ENCODE assay signal across 14 mouse cellular contexts in genomic region chr11:107125011-107125410, GRCm38 (mm10). TPM values are rescaled to one million over a fixed set of nuclear protein-coding genes. Genes with fewer than 3 reads are reported as not detected.
DNase-seq lines count a peak whose midpoint lies in the region; ATAC-seq lines count a peak whose summit lies in the region.
"Had no signal": no experiment of that assay in that cellular context is flagged by ENCODE, and none has a peak within 500 bp of the region (broad histone marks: within the 10 kb centered on the region; RNA-seq: fewer than 3 reads in every experiment).

No protein-coding gene starts in this region.

- no peaks in the 10 kb centered on the region for H3K9me3 ChIP-seq in kidney, embryonic 15.5 days (replicated peaks)
- H3K9me3 ChIP-seq in midbrain, embryonic 16.5 days (replicated peaks; ENCODE audit: control insufficient read depth, low read length, poor library complexity, severe bottlenecking) = no peaks in the 10 kb centered on the region
- no peaks in the 10 kb centered on the region for H3K9me3 ChIP-seq in midbrain, embryonic 13.5 days
- no peaks in the 10 kb centered on the region for H3K9me3 ChIP-seq in stomach, embryonic 16.5 days (replicated peaks; ENCODE audit: control insufficient read depth, low read length)
- H3K9me3 ChIP-seq: embryonic facial prominence, embryonic 12.5 days; heart, embryonic 15.5 days; hindbrain, embryonic 12.5 days had no signal

- H3K36me3 ChIP-seq in kidney, embryonic 15.5 days = 0 out of 2 replicates have a peak, but pooled peaks cover 7% of the 10 kb centered on the region
- H3K36me3 ChIP-seq in midbrain, embryonic 16.5 days (ENCODE audit: control insufficient read depth, insufficient read depth, low read length) = no peaks in the 10 kb centered on the region
- H3K36me3 ChIP-seq in midbrain, embryonic 13.5 days = no peaks in the 10 kb centered on the region
- H3K36me3 ChIP-seq in stomach, embryonic 16.5 days (ENCODE audit: control insufficient read depth, insufficient read depth, low read length) = no peaks in the 10 kb centered on the region
- H3K36me3 ChIP-seq: heart, embryonic 15.5 days had no signal

- H3K27me3 ChIP-seq in kidney, embryonic 15.5 days = no peaks in the 10 kb centered on the region
- H3K27me3 ChIP-seq in midbrain, embryonic 16.5 days (ENCODE audit: control insufficient read depth, insufficient read depth, low read depth, low read length) = no peaks in the 10 kb centered on the region
- no peaks in the 10 kb centered on the region for H3K27me3 ChIP-seq in midbrain, embryonic 13.5 days
- H3K27me3 ChIP-seq in stomach, embryonic 16.5 days (ENCODE audit: control insufficient read depth, insufficient read depth, low read length) = no peaks in the 10 kb centered on the region
- H3K27me3 ChIP-seq: embryonic facial prominence, embryonic 12.5 days; heart, embryonic 15.5 days; hindbrain, embryonic 12.5 days had no signal

- peak; percentile 47 to 69 for DNase-seq in adrenal gland, adult (ENCODE audit: inconsistent age in 2 of 2, low spot score in 1 of 2)
- DNase-seq in adrenal gland, adult 18-20 months (ENCODE audit: low spot score in 2 of 2) = no peak
- no peak for DNase-seq in kidney, adult 8-10 months
- DNase-seq in urinary bladder, adult 2 months (ENCODE audit: low spot score) = no peak
- DNase-seq: right cerebral cortex, postnatal 4 days had no signal

- H3K4me1 ChIP-seq in kidney, embryonic 15.5 days = peaks cover 40% of the 10 kb centered on the region
- peaks cover 32% of the 10 kb centered on the region for H3K4me1 ChIP-seq in midbrain, embryonic 16.5 days (ENCODE audit: control insufficient read depth, insufficient read depth, low read length)
- H3K4me1 ChIP-seq in midbrain, embryonic 13.5 days (replicated peaks) = peaks cover 50% of the 10 kb centered on the region
- H3K4me1 ChIP-seq in stomach, embryonic 16.5 days (ENCODE audit: control insufficient read depth, insufficient read depth, low read length) = peaks cover 14% of the 10 kb centered on the region

- peak overlapping the region; percentile 47; the same call in 1 of the 2 replicates for H3K27ac ChIP-seq in kidney, embryonic 15.5 days
- 0 out of 2 replicates have a peak overlapping the region, but pooled peaks have one; percentile 33 for H3K27ac ChIP-seq in midbrain, embryonic 16.5 days (ENCODE audit: low read length)
- no peak overlapping the region for H3K27ac ChIP-seq in midbrain, embryonic 13.5 days
- no peak overlapping the region for H3K27ac ChIP-seq in stomach, embryonic 16.5 days (ENCODE audit: low read length)
- H3K27ac ChIP-seq: heart, embryonic 15.5 days; hindbrain, embryonic 12.5 days; left cerebral cortex, adult 2 months had no signal

- peak overlapping the region; percentile 24; the same call in 1 of the 2 replicates for H3K4me2 ChIP-seq in kidney, embryonic 15.5 days
- H3K4me2 ChIP-seq in midbrain, embryonic 16.5 days (ENCODE audit: low read length) = no peak overlapping the region
- H3K4me2 ChIP-seq in midbrain, embryonic 13.5 days (replicated peaks) = no peak overlapping the region
- peak overlapping the region; percentile 3; the same call in 1 of the 2 replicates for H3K4me2 ChIP-seq in stomach, embryonic 16.5 days (ENCODE audit: low read depth, low read length)

- H3K9ac ChIP-seq in kidney, embryonic 15.5 days = no peak overlapping the region
- no peak overlapping the region for H3K9ac ChIP-seq in midbrain, embryonic 16.5 days (ENCODE audit: low read depth, low read length)
- H3K9ac ChIP-seq in midbrain, embryonic 13.5 days (replicated peaks) = no peak overlapping the region
- H3K9ac ChIP-seq in stomach, embryonic 16.5 days (ENCODE audit: low read length) = no peak overlapping the region
- H3K9ac ChIP-seq: embryonic facial prominence, embryonic 12.5 days; heart, embryonic 15.5 days; hindbrain, embryonic 12.5 days had no signal

- H3K4me3 ChIP-seq in kidney, embryonic 15.5 days (replicated peaks) = no peak overlapping the region
- H3K4me3 ChIP-seq in midbrain, embryonic 16.5 days (ENCODE audit: low read depth, low read length) = no peak overlapping the region
- H3K4me3 ChIP-seq in midbrain, embryonic 13.5 days (replicated peaks) = no peak overlapping the region
- H3K4me3 ChIP-seq in stomach, embryonic 16.5 days (replicated peaks; ENCODE audit: low read length) = no peak overlapping the region
- H3K4me3 ChIP-seq: embryonic facial prominence, embryonic 12.5 days; heart, embryonic 15.5 days; hindbrain, embryonic 12.5 days; left cerebral cortex, adult 2 months had no signal

- ATAC-seq in kidney, embryonic 15.5 days (replicated peaks; ENCODE audit: low FRiP score) = no peak
- no peak for ATAC-seq in midbrain, embryonic 16.5 days
- no peak for ATAC-seq in midbrain, embryonic 13.5 days
- ATAC-seq in stomach, embryonic 16.5 days (ENCODE audit: insufficient read depth, low FRiP score) = no peak
- ATAC-seq: forebrain, embryonic 16.5 days had no signal

- 75% methylated on average over 4 of the region's 4 CpGs for WGBS in kidney, embryonic 15.5 days
- WGBS in midbrain, embryonic 16.5 days = 84% methylated on average over 4 of the region's 4 CpGs
- 92% methylated on average over 4 of the region's 4 CpGs for WGBS in midbrain, embryonic 13.5 days
- WGBS in stomach, embryonic 16.5 days = 72% methylated on average over 4 of the region's 4 CpGs

RNA-seq across cellular contexts. Expression of gene Bptf, which starts 6.9 kb away (rescaled TPM):
- total RNA-seq in adrenal gland, adult 18-20 months (2021) = 10 to 100 TPM; 34.2 to 37.6 TPM
- 31.4 and 35.0 TPM in 2 replicates for polyA plus RNA-seq in kidney, embryonic 15.5 days (2015; fragmentation: Nextera tagmentation; extraction: Ambion mirVana)
- 28.9 and 34.1 TPM in 2 replicates for polyA plus RNA-seq in midbrain, embryonic 16.5 days (2015; fragmentation: Nextera tagmentation; extraction: Ambion mirVana)
- polyA plus RNA-seq in midbrain, embryonic 13.5 days (2015; fragmentation: Nextera tagmentation; extraction: Ambion mirVana) = 43.5 and 45.1 TPM in 2 replicates
- polyA plus RNA-seq in stomach, embryonic 16.5 days (2015; fragmentation: Nextera tagmentation; extraction: Ambion mirVana) = 22.8 and 27.4 TPM in 2 replicates
- polyA plus RNA-seq in urinary bladder, adult 2 months (2012; rRNA removed) = 23.2 and 36.2 TPM in 2 replicates

Comparison
In these comparisons a context has a peak if more than half of its experiments do, and no peak if none do; other contexts are left out.
1. DNase-seq: peak in adrenal gland, adult (2 of 2); none in adrenal gland, adult 18-20 months (0 of 2), kidney, adult 8-10 months (0 of 2) and urinary bladder, adult 2 months (single experiment).
2. H3K27ac ChIP-seq: peak in kidney, embryonic 15.5 days (single experiment) and midbrain, embryonic 16.5 days (single experiment); none in midbrain, embryonic 13.5 days (single experiment) and stomach, embryonic 16.5 days (single experiment).
3. H3K4me2 ChIP-seq: peak in kidney, embryonic 15.5 days (single experiment) and stomach, embryonic 16.5 days (single experiment); none in midbrain, embryonic 16.5 days (single experiment) and midbrain, embryonic 13.5 days (single experiment).